Mouse (Mus musculus): ENCODE measurements around the gene Lima1.

DNA sequence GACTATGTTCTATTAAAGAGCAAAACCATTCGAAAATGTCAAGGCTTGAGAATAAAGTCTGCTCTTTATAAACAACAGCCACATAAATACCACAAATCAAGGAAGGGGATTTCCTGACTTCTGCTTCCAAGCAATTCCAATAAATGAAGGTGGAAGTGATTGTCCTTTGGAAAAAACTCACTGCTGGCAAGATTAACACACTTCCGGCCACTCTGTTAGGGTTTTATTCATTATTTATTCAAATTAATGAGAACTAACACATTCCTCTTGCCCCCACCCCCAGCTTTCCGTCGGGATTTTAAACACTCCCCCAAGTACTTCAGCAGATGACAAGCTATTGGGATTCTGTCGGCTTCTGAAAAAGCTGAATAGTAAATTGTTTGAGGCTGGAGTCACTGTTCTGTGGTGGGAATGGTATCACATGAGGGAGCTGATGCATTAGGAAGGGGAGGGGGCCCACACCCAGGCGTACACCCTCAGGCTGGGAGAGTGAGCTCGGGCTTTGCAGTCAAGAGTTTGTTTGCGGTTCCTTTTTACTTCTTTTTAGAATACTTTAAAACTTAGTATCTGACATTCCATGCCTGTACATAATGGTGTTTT, 14.1 kb upstream of the Lima1 start:
- peak; percentile 68 for TF ChIP-seq EP300 (IDR thresholded peaks at IDR 0.05)
- no peak for TF ChIP-seq CTCF (IDR thresholded peaks at IDR 0.05)
